1 mouse cellular context compared by ENCODE assay signal in genomic region chr19:46348761-46349458, GRCm38 (mm10).
TF ChIP-seq lines count a peak whose summit lies in the region.

No protein-coding gene starts in this region.

TF ChIP-seq in myocyte, 11 proteins besides CTCF, POLR2A, EP300 and RAD21 (continued from another document):
- TF ChIP-seq MYOG (IDR thresholded peaks at IDR 0.05; ENCODE audit: control insufficient read depth in 1 of 3, insufficient read depth in 1 of 3, insufficient read length in 2 of 3, low read depth in 2 of 3) (peak in 2 of 3 experiments; percentile 42 to 52), TCF3 (IDR thresholded peaks at IDR 0.05; ENCODE audit: insufficient read length, low read depth) (no peak), MYOD1 (IDR thresholded peaks at IDR 0.05; ENCODE audit: control insufficient read depth in 1 of 3, insufficient read length in 2 of 3, low read depth in 2 of 3) (peak in 1 of 3 experiments; percentile 49)
